Mouse (Mus musculus) small intestine, adult 2 months (tissue): ENCODE data around the gene Cyth3.

Experiments used
- CTCF ChIP-seq: fragments of 200-500 bp; IDR thresholded peaks from 2 replicates; pipeline ENCODE4 v1.5.1; 2012; ENCODE audit warnings: low read depth, mild to moderate bottlenecking, control low read depth, inconsistent platforms, low read length, moderate library complexity, mixed read lengths; ENCODE audit not compliant: insufficient replicate concordance, insufficient read length; ENCODE audit errors: extremely low read depth
- POLR2A ChIP-seq: fragments of 200-500 bp; IDR thresholded peaks from 2 replicates; pipeline ENCODE4 v1.6.1; 2012; ENCODE audit warnings: low read depth, mild to moderate bottlenecking, control low read depth, inconsistent platforms, low read length, moderate library complexity

GRCm38 (mm10) chr5:143759554-143759953 lies 137.3 kb downstream of the Cyth3 start:
- no peak for TF ChIP-seq CTCF
- no peak for TF ChIP-seq POLR2A
